Comparison of ENCODE assay signal across 13 mouse cellular contexts in genomic region chr13:32731283-32731682, GRCm38 (mm10). TPM values are rescaled to one million over a fixed set of nuclear protein-coding genes. Genes with fewer than 3 reads are reported as not detected.
DNase-seq lines count a peak whose midpoint lies in the region; ATAC-seq and TF ChIP-seq lines count a peak whose summit lies in the region.
"Had no signal": no experiment of that assay in that cellular context is flagged by ENCODE, and none has a peak within 500 bp of the region (broad histone marks: within the 10 kb centered on the region; RNA-seq: fewer than 3 reads in every experiment).

No protein-coding gene starts in this region.

- peaks cover 5% of the 10 kb centered on the region; the same call in 1 of the 2 replicates for H3K36me3 ChIP-seq in heart, adult 2 months (ENCODE audit: control insufficient read depth, insufficient read depth, low read length)
- H3K36me3 ChIP-seq in midbrain, embryonic 14.5 days (ENCODE audit: control insufficient read depth, insufficient read depth, low read length): no peaks in the 10 kb centered on the region
- H3K36me3 ChIP-seq in midbrain, embryonic 11.5 days (ENCODE audit: control insufficient read depth, insufficient read depth, low read length): no peaks in the 10 kb centered on the region
- H3K36me3 ChIP-seq: embryonic facial prominence, embryonic 12.5 days; heart, embryonic 12.5 days had no signal

- peak; percentile 37; the same call in 1 of the 2 replicates for ATAC-seq in midbrain, embryonic 14.5 days (ENCODE audit: low FRiP score, low TSS enrichment)
- ATAC-seq in midbrain, embryonic 11.5 days (ENCODE audit: low FRiP score): no peak

- DNase-seq in heart, adult 2 months: no peak
- DNase-seq in heart, adult 9 months (ENCODE audit: low spot score in 2 of 2): no peak
- peak; percentile 73 for DNase-seq in midbrain, embryonic 14.5 days
- no peak for DNase-seq in midbrain, embryonic 11.5 days (ENCODE audit: low spot score, missing footprints)
- DNase-seq in brain, adult 2 months (ENCODE audit: low read depth, low spot score): peak; percentile 17
- peak; percentile 55 for DNase-seq in retina, embryonic 14.5 days (ENCODE audit: low spot score)
- DNase-seq in cerebellum, adult 9-11 months: no peak
- no peak for DNase-seq in kidney, adult 11 months
- DNase-seq: kidney, adult 18-20 months; liver; lung, postnatal 4 days had no signal

- no peaks in the 10 kb centered on the region for H3K9me3 ChIP-seq in midbrain, embryonic 14.5 days (ENCODE audit: control insufficient read depth, low read length)
- no peaks in the 10 kb centered on the region for H3K9me3 ChIP-seq in midbrain, embryonic 11.5 days (ENCODE audit: control insufficient read depth, low read length)
- H3K9me3 ChIP-seq: embryonic facial prominence, embryonic 12.5 days; heart, embryonic 12.5 days had no signal

- TF ChIP-seq POLR2A in heart, adult 2 months (IDR thresholded peaks at IDR 0.05; ENCODE audit: insufficient read depth, low read depth, low read length): no peak

- no peaks in the 10 kb centered on the region for H3K79me2 ChIP-seq in heart, adult 2 months (replicated peaks; ENCODE audit: control insufficient read depth, insufficient read depth, low read length)

- no peak overlapping the region for H3K27ac ChIP-seq in heart, adult 2 months
- H3K27ac ChIP-seq in midbrain, embryonic 14.5 days (replicated peaks; ENCODE audit: low read depth, low read length): no peak overlapping the region
- H3K27ac ChIP-seq in midbrain, embryonic 11.5 days (ENCODE audit: low read depth, low read length): no peak overlapping the region
- H3K27ac ChIP-seq: embryonic facial prominence, embryonic 12.5 days had no signal

- intact Hi-C loops in heart, adult 2 months (cut with DNase I): no loop called here

- no peaks in the 10 kb centered on the region for H3K27me3 ChIP-seq in heart, adult 2 months (ENCODE audit: control insufficient read depth, insufficient read depth, low read length)
- no peaks in the 10 kb centered on the region for H3K27me3 ChIP-seq in midbrain, embryonic 14.5 days (ENCODE audit: control insufficient read depth, insufficient read depth, low read length)
- no peaks in the 10 kb centered on the region for H3K27me3 ChIP-seq in midbrain, embryonic 11.5 days (ENCODE audit: control insufficient read depth, insufficient read depth, low read length)
- H3K27me3 ChIP-seq: embryonic facial prominence, embryonic 12.5 days; heart, embryonic 12.5 days had no signal

- no peak for TF ChIP-seq EP300 in heart, adult 2 months (IDR thresholded peaks at IDR 0.05; ENCODE audit: insufficient read depth, low read depth, low read length)

- no peak overlapping the region for H3K4me3 ChIP-seq in heart, adult 2 months
- H3K4me3 ChIP-seq in midbrain, embryonic 14.5 days (replicated peaks; ENCODE audit: low read depth, low read length): no peak overlapping the region
- H3K4me3 ChIP-seq in midbrain, embryonic 11.5 days (ENCODE audit: low read depth, low read length): no peak overlapping the region
- H3K4me3 ChIP-seq: embryonic facial prominence, embryonic 12.5 days; heart, embryonic 12.5 days had no signal

- TF ChIP-seq CTCF in heart, adult 2 months (IDR thresholded peaks at IDR 0.05): peak; percentile 56

- no peaks in the 10 kb centered on the region; the same call in 1 of the 2 replicates for H3K4me1 ChIP-seq in heart, adult 2 months (ENCODE audit: control insufficient read depth, insufficient read depth, low read length)
- no peaks in the 10 kb centered on the region for H3K4me1 ChIP-seq in midbrain, embryonic 14.5 days (ENCODE audit: control insufficient read depth, insufficient read depth, low read length)
- no peaks in the 10 kb centered on the region for H3K4me1 ChIP-seq in midbrain, embryonic 11.5 days (ENCODE audit: control insufficient read depth, insufficient read depth, low read length)
- H3K4me1 ChIP-seq: embryonic facial prominence, embryonic 12.5 days; heart, embryonic 12.5 days had no signal

- H3K4me2 ChIP-seq in midbrain, embryonic 14.5 days (ENCODE audit: low read length): no peak overlapping the region
- no peak overlapping the region for H3K4me2 ChIP-seq in midbrain, embryonic 11.5 days
- H3K4me2 ChIP-seq: embryonic facial prominence, embryonic 12.5 days; heart, embryonic 12.5 days had no signal

- no peak overlapping the region for H3K9ac ChIP-seq in heart, adult 2 months (ENCODE audit: low read depth, low read length)
- H3K9ac ChIP-seq in midbrain, embryonic 14.5 days (replicated peaks; ENCODE audit: low read length): no peak overlapping the region
- H3K9ac ChIP-seq in midbrain, embryonic 11.5 days (ENCODE audit: low read length): no peak overlapping the region
- H3K9ac ChIP-seq: embryonic facial prominence, embryonic 12.5 days; heart, embryonic 12.5 days had no signal

RNA-seq across cellular contexts. Expression of gene Mylk4, which starts 52.5 kb away (rescaled TPM):
- 100 to 1,000 TPM; 262 to 290 TPM for total RNA-seq in heart, adult 2 months (2021)
- 59.5 and 115 TPM in 2 replicates for polyA plus RNA-seq in heart, adult 2 months (2012; rRNA removed)
- 0.20 TPM in 1 of 2 replicates, not detected in the other for polyA plus RNA-seq in midbrain, embryonic 14.5 days (2014; fragmentation: Nextera tagmentation; extraction: Ambion mirVana)
- 0.07 TPM in 1 of 2 replicates, not detected in the other for polyA plus RNA-seq in midbrain, embryonic 11.5 days (2014; fragmentation: Nextera tagmentation; extraction: Ambion mirVana)

Comparison
In these comparisons a context has a peak if more than half of its experiments do, and no peak if none do; other contexts are left out.
1. DNase-seq: peak in midbrain, embryonic 14.5 days (single experiment), brain, adult 2 months (single experiment) and retina, embryonic 14.5 days (single experiment); none in heart, adult 2 months (0 of 2), heart, adult 9 months (0 of 2), midbrain, embryonic 11.5 days (single experiment), cerebellum, adult 9-11 months (single experiment) and kidney, adult 11 months (single experiment).
2. RNA of gene Mylk4, which starts 52.5 kb away (polyA plus RNA-seq): 59.5 to 115 TPM in heart, adult 2 months; 0.20 TPM in midbrain, embryonic 14.5 days and 0.07 TPM in midbrain, embryonic 11.5 days; every median in the first group is over 10 times any median in the second.